In genomic region chr11:91577317-91577716, GRCm38 (mm10) we compare ENCODE assay signal across 29 mouse cellular contexts. TPM values are rescaled to one million over a fixed set of nuclear protein-coding genes. Genes with fewer than 3 reads are reported as not detected.
DNase-seq lines count a peak whose midpoint lies in the region; ATAC-seq lines count a peak whose summit lies in the region.
"Had no signal": no experiment of that assay in that cellular context is flagged by ENCODE, and none has a peak within 500 bp of the region (broad histone marks: within the 10 kb centered on the region; RNA-seq: fewer than 3 reads in every experiment).

Kif2b (minus strand) TSS chr11:91577558.

- no peak for ATAC-seq in midbrain, embryonic 11.5 days (ENCODE audit: low FRiP score)
- no peak for ATAC-seq in midbrain, embryonic 15.5 days (replicated peaks)
- ATAC-seq: activated CD4-positive, CD25-positive, alpha-beta regulatory T cell, adult 4 months; intestine, postnatal 0 days; liver, embryonic 12.5 days; liver, postnatal 0 days; midbrain, embryonic 13.5 days; Patski had no signal

- WGBS in midbrain, embryonic 11.5 days = 92% methylated on average over 9 of the region's 9 CpGs
- 95% methylated on average over 9 of the region's 9 CpGs for WGBS in midbrain, embryonic 15.5 days

- H3K27ac ChIP-seq in midbrain, embryonic 11.5 days (ENCODE audit: low read depth, low read length) = no peak within 1 kb of the TSS
- H3K27ac ChIP-seq in midbrain, embryonic 15.5 days = no peak within 1 kb of the TSS
- H3K27ac ChIP-seq: embryonic facial prominence, embryonic 15.5 days; forebrain, embryonic 12.5 days; hindbrain, embryonic 14.5 days; liver, embryonic 12.5 days; midbrain, embryonic 13.5 days had no signal

- no peak within 1 kb of the TSS for H3K9ac ChIP-seq in midbrain, embryonic 11.5 days (ENCODE audit: low read length)
- H3K9ac ChIP-seq in midbrain, embryonic 15.5 days = no peak within 1 kb of the TSS
- H3K9ac ChIP-seq: embryonic facial prominence, embryonic 15.5 days; forebrain, embryonic 12.5 days; heart, embryonic 12.5 days; hindbrain, embryonic 14.5 days; liver, embryonic 12.5 days; liver, postnatal 0 days; midbrain, embryonic 13.5 days had no signal

- DNase-seq in embryo, embryonic 11 days = peak; percentile 1
- DNase-seq in embryo, embryonic 10.5 days (ENCODE audit: low spot score) = no peak
- DNase-seq in midbrain, embryonic 11.5 days (ENCODE audit: low spot score, missing footprints) = peak; percentile 86
- peak; percentile 18 for DNase-seq in R1 (ENCODE audit: low read depth, low spot score)
- DNase-seq in retina, postnatal 1 day = peak; percentile 7
- DNase-seq in adipocyte (ENCODE audit: low spot score) = no peak
- DNase-seq: adrenal gland, adult 8-10 months; cerebellum, adult 2 months; cerebellum, postnatal 36 days; gastrocnemius, postnatal 25 days; heart, adult 18-20 months; kidney, postnatal 25 days; liver, postnatal 0 days; lung, postnatal 36 days; thymus, postnatal 14 days had no signal

- H3K4me3 ChIP-seq in midbrain, embryonic 11.5 days (ENCODE audit: low read depth, low read length) = no peak within 1 kb of the TSS
- H3K4me3 ChIP-seq in midbrain, embryonic 15.5 days = no peak within 1 kb of the TSS
- H3K4me3 ChIP-seq: embryonic facial prominence, embryonic 15.5 days; forebrain, embryonic 12.5 days; heart, embryonic 12.5 days; liver, embryonic 12.5 days; midbrain, embryonic 13.5 days had no signal

- no peaks in the 10 kb centered on the region for H3K9me3 ChIP-seq in midbrain, embryonic 11.5 days (ENCODE audit: control insufficient read depth, low read length)
- no peaks in the 10 kb centered on the region for H3K9me3 ChIP-seq in midbrain, embryonic 15.5 days
- H3K9me3 ChIP-seq: embryonic facial prominence, embryonic 15.5 days; forebrain, embryonic 12.5 days; midbrain, embryonic 13.5 days had no signal

- H3K27me3 ChIP-seq in midbrain, embryonic 11.5 days (ENCODE audit: control insufficient read depth, insufficient read depth, low read length) = no peaks in the 10 kb centered on the region
- H3K27me3 ChIP-seq in midbrain, embryonic 15.5 days (replicated peaks) = no peaks in the 10 kb centered on the region
- H3K27me3 ChIP-seq: embryonic facial prominence, embryonic 15.5 days; forebrain, embryonic 12.5 days; heart, embryonic 12.5 days; liver, embryonic 12.5 days; midbrain, embryonic 13.5 days; Patski had no signal

- no peaks in the 10 kb centered on the region for H3K4me1 ChIP-seq in midbrain, embryonic 11.5 days (ENCODE audit: control insufficient read depth, insufficient read depth, low read length)
- no peaks in the 10 kb centered on the region for H3K4me1 ChIP-seq in midbrain, embryonic 15.5 days
- H3K4me1 ChIP-seq: embryonic facial prominence, embryonic 15.5 days; forebrain, embryonic 12.5 days; heart, embryonic 12.5 days; liver, embryonic 12.5 days; midbrain, embryonic 13.5 days had no signal

- no peaks in the 10 kb centered on the region for H3K36me3 ChIP-seq in midbrain, embryonic 11.5 days (ENCODE audit: control insufficient read depth, insufficient read depth, low read length)
- no peaks in the 10 kb centered on the region for H3K36me3 ChIP-seq in midbrain, embryonic 15.5 days (replicated peaks)
- H3K36me3 ChIP-seq: embryonic facial prominence, embryonic 15.5 days; forebrain, embryonic 12.5 days; heart, embryonic 12.5 days; liver, embryonic 12.5 days; midbrain, embryonic 13.5 days had no signal

- H3K4me2 ChIP-seq in midbrain, embryonic 11.5 days = no peak within 1 kb of the TSS
- H3K4me2 ChIP-seq in midbrain, embryonic 15.5 days = no peak within 1 kb of the TSS
- H3K4me2 ChIP-seq: embryonic facial prominence, embryonic 15.5 days; forebrain, embryonic 12.5 days; heart, embryonic 12.5 days; hindbrain, embryonic 14.5 days; liver, embryonic 12.5 days; midbrain, embryonic 13.5 days had no signal

RNA-seq across cellular contexts. Expression of gene Kif2b, which starts in this region (rescaled TPM):
- polyA plus RNA-seq in midbrain, embryonic 11.5 days (2014; fragmentation: Nextera tagmentation; extraction: Ambion mirVana) = not detected in 2 replicates
- not detected in 2 replicates for polyA plus RNA-seq in midbrain, embryonic 15.5 days (2015; fragmentation: Nextera tagmentation; extraction: Ambion mirVana)
- polyA plus RNA-seq: activated CD4-positive, CD25-positive, alpha-beta regulatory T cell, adult 4 months; cerebellum, adult 2 months; embryonic facial prominence, embryonic 15.5 days; forebrain, embryonic 12.5 days; heart, embryonic 12.5 days; heart, postnatal 0 days; hindbrain, embryonic 14.5 days; intestine, postnatal 0 days; kidney, embryonic 14.5 days; limb, embryonic 14.5 days; liver, embryonic 12.5 days; liver, postnatal 0 days; lung, embryonic 16.5 days; midbrain, embryonic 13.5 days; Patski had no signal

Comparison
In these comparisons a context has a peak if more than half of its experiments do, and no peak if none do; other contexts are left out.
1. DNase-seq: peak in embryo, embryonic 11 days (single experiment), R1 (single experiment) and retina, postnatal 1 day (single experiment); none in embryo, embryonic 10.5 days (single experiment) and adipocyte (single experiment).
2. Peak in DNase-seq in midbrain, embryonic 11.5 days; RNA of the gene not detected or under 1 TPM.